Mouse (Mus musculus): ENCODE measurements at regions not wholly inside any gene's neighbourhood (a gene's known extent, or its start where the extent isn't known, plus 50 kb on each side); places are given as distances from the start of the nearest gene placed in this dataset.

DNA sequence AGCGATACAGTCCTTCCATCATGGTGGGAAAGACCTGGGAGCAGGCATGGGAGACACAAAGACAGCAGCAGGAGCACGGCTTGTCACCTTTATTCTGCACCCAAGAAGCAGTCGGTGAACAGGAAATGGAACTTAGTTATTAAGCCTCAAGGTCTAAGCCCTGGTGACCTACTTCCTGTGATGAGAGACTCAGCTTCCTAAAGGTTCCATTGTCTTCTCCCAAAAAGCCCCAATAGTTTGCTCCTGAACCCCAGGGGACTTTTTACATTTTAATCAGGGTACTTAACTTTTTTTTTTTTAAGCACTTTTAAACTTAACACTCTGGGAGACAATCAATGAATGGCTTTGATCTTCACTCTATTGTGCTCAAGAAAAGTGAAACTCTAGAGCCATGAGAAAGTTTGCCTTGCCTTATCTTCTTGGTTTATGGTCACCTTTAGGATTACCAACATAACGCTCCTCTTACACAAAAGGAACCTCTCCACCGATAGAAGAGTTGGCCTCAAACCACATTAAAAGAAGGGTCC, 101.6 kb upstream of the Auts2 start:
- no peak for DNase-seq

DNA sequence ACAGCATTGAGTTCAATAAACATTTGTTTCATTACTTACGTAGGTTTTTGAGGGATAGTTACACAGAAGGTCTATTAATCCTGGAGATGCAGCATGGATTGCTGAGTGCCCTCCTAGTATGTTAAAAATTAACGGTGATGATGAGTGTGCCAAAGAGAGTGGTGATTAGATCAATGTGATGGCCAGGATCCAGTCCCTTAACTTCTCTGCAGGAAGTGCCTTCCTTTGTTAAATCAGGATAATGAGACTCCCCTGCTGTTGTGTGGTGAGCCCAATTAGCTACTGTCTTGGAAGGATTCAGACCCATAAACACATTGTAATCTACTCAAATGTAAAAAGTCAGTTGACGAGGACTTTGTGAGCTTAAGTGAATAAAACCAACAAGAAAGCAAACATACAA, 100.1 kb upstream of the Auts2 start:
- DNase-seq, result no peak

DNA sequence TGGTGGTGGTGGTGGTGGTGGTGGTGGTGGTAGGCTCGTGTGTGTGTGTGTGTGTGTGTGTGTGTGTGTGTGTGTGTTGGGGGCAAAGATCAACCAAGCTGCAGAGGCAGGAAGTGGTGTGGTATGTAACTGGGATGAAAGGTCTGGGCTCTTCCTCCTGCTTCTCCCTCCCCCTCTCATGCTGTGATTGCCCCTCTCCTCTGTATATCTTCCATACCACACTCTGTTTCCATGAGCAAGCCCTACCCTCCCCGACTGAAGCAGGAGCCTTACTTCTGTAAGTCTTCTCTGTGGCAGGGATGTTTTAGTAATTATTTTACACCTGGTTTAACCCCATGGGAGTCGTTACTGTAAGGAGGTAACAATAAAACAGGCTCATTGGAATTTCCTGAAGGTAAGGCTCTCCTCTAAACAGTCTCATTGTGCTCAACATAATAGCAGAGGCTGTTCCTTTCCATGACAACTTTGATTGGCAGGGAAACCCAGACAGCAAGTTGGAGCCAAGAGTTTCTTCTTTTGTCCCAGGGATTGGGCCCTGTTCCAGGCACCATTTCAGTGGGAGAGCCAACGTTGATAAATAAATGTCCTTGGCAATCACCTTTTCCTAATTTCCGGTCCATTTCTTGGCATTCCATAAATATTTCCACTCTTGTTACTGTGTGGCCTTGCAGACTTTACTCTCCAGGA, 90.2 kb upstream of the Auts2 start:
- DNase-seq, result no peak

- no peak for DNase-seq
These were observed 78.6 kb upstream of the Auts2 start for GRCm38 (mm10) chr5:132621751-132622150.

- DNase-seq, result no peak
These were observed 74.1 kb upstream of the Auts2 start for GRCm38 (mm10) chr5:132617241-132617640.

GRCm38 (mm10) chr5:132609251-132609650, 66.1 kb upstream of the Auts2 start:
- no peak for DNase-seq

GRCm38 (mm10) chr5:132606216-132606615, 63.1 kb upstream of the Auts2 start:
- no peak for DNase-seq

DNA sequence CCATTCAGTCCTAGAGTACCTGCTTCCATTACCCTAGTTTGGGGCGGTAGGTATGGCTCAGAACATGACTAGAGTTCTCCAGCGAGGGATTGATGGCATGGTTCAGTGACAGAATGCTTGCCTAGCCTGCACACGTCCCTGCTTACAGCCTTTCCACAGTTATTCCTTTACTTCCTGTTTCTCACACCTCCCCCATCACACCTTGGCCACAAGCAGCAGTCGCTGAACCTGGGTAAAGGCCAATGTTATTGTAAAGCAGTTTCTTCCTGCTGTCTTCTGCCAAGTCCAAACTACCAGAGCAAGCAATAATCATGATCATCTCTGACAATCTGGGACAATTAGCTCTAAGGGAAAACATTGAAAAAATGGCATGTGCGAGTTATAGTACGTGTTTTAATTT, 51.7 kb upstream of the Auts2 start:
- no peak for DNase-seq

Measured in layer of hippocampus, postnatal 36 days (tissue).